Mouse (Mus musculus) liver, embryonic 16.5 days (tissue): ENCODE measurements around the gene Psenen. TPM values are rescaled to one million over a fixed set of nuclear protein-coding genes. Genes with fewer than 3 reads are reported as not detected.

Source experiments
- ATAC-seq: fragments of 200-750 bp; cut with Nextera tagmentation; 2 replicates; pipeline ENCODE4 v1.8.0; 2017; ENCODE audit warnings: low read depth, mild to moderate bottlenecking, moderate number of reproducible peaks, moderate library complexity
- H3K27ac ChIP-seq: fragments of 300-500 bp; sonication (generic); 2 replicates; pipeline ENCODE4 v1.5.1; 2014; ENCODE audit warnings: mild to moderate bottlenecking, low read length
- H3K27me3 ChIP-seq: fragments of 300-500 bp; sonication (generic); 2 replicates; pipeline ENCODE4 v1.6.1; 2014; ENCODE audit warnings: low read depth, low read length, mixed read lengths; ENCODE audit not compliant: control insufficient read depth, insufficient read depth
- H3K36me3 ChIP-seq: fragments of 300-500 bp; sonication (generic); 2 replicates; pipeline ENCODE4 v1.6.1; 2014; ENCODE audit warnings: mild to moderate bottlenecking; ENCODE audit not compliant: control insufficient read depth, insufficient read depth
- H3K4me1 ChIP-seq: fragments of 300-500 bp; sonication (generic); 2 replicates; pipeline ENCODE4 v1.6.1; 2014; ENCODE audit warnings: low read depth, low read length, mixed read lengths; ENCODE audit not compliant: control insufficient read depth
- H3K4me2 ChIP-seq: fragments of 300-500 bp; sonication (generic); 2 replicates; pipeline ENCODE4 v1.6.1; 2014; ENCODE audit warnings: low read depth, low read length, mixed read lengths
- H3K4me3 ChIP-seq: fragments of 300-500 bp; sonication (generic); 2 replicates; pipeline ENCODE4 v1.5.1; 2014; ENCODE audit warnings: low read depth, mild to moderate bottlenecking, low read length
- H3K9ac ChIP-seq: fragments of 300-500 bp; sonication (generic); 2 replicates; pipeline ENCODE4 v1.6.1; 2014; ENCODE audit warnings: low read depth, low read length
- H3K9me3 ChIP-seq: fragments of 300-500 bp; sonication (generic); replicated peaks from 2 replicates; pipeline ENCODE4 v1.6.1; 2016; ENCODE audit warnings: low read length; ENCODE audit not compliant: control insufficient read depth
- whole genome bisulfite sequencing: fragments of 180-500 bp; shearing (Covaris S2); extraction: QIAGEN DNeasy Blood & Tissue Kit; methylation state at CpG from one replicate; pipeline ENCODE4 v1.1.7; 2014; ENCODE audit not compliant: insufficient replicate concordance; 5-methylcytosine and 5-hydroxymethylcytosine counted together
- polyA plus RNA-seq: library from polyadenylated mRNA; unstranded; fragments of >200 nt; fragmentation: Nextera tagmentation; extraction: Ambion mirVana; gene quantifications from 2 replicates; pipeline ENCODE4 v1.2.1, GENCODE M21; 2015

The Psenen gene
- polyA plus RNA-seq, 1 experiment from 2014 or later = 65.0 TPM

GRCm38 (mm10) chr7:30591605-30591951, 28.2 kb upstream of the Psenen start:
- Histone ChIP-seq H3K4me3 (no peak overlapping the region), H3K9ac (no peak overlapping the region), H3K9me3 (no peaks in the 10 kb centered on the region), H3K27ac (no peak overlapping the region), H3K4me1 (peaks cover 23% of the 10 kb centered on the region), H3K4me2 (no peak overlapping the region), H3K36me3 (peaks cover 1% of the 10 kb centered on the region), H3K27me3 (no peaks in the 10 kb centered on the region)
- 79% methylated on average over 4 of the region's 4 CpGs for WGBS
- no peak for ATAC-seq

DNA sequence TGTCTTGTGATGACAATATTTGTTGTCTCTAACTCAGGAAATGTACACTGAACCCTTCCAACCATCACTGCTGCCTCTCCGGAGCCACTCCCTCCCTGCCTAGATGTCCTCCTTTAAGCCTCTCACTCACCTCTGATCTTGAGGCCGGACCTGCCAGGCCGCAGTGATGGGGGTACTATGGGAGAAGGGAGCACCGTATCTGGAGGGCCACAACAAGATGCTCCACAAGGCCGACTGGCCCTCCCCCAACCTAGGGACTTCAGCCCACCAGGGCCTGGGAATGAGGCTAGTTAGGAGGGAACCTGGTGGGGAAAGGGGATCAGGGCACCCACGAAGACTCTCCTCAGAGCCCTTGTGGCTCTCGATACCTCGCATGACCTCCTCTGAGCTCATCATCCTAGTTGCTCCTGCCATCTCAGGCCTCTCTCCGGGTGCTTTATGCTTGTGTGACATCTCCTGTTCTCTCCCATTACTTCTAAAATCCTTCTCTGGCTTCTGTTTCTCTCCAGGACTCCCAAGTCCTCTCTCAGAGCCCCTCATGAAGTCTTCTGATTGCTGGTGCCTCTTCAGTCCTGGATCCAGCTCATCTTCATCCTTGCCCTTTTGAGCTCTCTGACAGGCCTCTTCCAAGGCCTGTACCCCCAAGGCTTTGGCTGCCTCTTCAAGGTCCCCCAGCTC, 27.6 kb upstream of the Psenen start:
- no peak overlapping the region for H3K27ac ChIP-seq
- peaks cover 6% of the 10 kb centered on the region for H3K36me3 ChIP-seq
- H3K9me3 ChIP-seq = no peaks in the 10 kb centered on the region
- H3K9ac ChIP-seq = no peak overlapping the region
- no peak for ATAC-seq
- no peak overlapping the region for H3K4me2 ChIP-seq
- H3K4me1 ChIP-seq = peaks cover 24% of the 10 kb centered on the region
- no peak overlapping the region for H3K4me3 ChIP-seq
- no peaks in the 10 kb centered on the region for H3K27me3 ChIP-seq
- WGBS = 70% methylated on average over 9 of the region's 9 CpGs

GRCm38 (mm10) chr7:30589435-30590301, 26.2 kb upstream of the Psenen start:
- peak; percentile 33 for ATAC-seq
- Histone ChIP-seq H3K4me3 (peak overlapping the region; percentile 95), H3K4me1 (peaks cover 24% of the 10 kb centered on the region), H3K9ac (peak overlapping the region; percentile 99), H3K27ac (peak overlapping the region; percentile 87), H3K27me3 (no peaks in the 10 kb centered on the region), H3K36me3 (peaks cover 20% of the 10 kb centered on the region), H3K9me3 (no peaks in the 10 kb centered on the region), H3K4me2 (peak overlapping the region; percentile 93)
- 29% methylated on average over 40 of the region's 40 CpGs for WGBS

GRCm38 (mm10) chr7:30588676-30589434, 25.4 kb upstream of the Psenen start, which contains the start of gene Kmt2b:
Gene Kmt2b (minus strand): TSS chr7:30588726.
- Histone ChIP-seq H3K9me3 (no peaks in the 10 kb centered on the region), H3K4me2 (peak within 1 kb of the TSS; percentile 93), H3K4me3 (peak within 1 kb of the TSS; percentile 95), H3K4me1 (peaks cover 22% of the 10 kb centered on the region), H3K9ac (peak within 1 kb of the TSS; percentile 99), H3K36me3 (peaks cover 28% of the 10 kb centered on the region), H3K27me3 (no peaks in the 10 kb centered on the region), H3K27ac (peak within 1 kb of the TSS; percentile 87)
- ATAC-seq = peak; percentile 95
- WGBS = under 1% methylated on average over 53 of the region's 68 CpGs

DNA sequence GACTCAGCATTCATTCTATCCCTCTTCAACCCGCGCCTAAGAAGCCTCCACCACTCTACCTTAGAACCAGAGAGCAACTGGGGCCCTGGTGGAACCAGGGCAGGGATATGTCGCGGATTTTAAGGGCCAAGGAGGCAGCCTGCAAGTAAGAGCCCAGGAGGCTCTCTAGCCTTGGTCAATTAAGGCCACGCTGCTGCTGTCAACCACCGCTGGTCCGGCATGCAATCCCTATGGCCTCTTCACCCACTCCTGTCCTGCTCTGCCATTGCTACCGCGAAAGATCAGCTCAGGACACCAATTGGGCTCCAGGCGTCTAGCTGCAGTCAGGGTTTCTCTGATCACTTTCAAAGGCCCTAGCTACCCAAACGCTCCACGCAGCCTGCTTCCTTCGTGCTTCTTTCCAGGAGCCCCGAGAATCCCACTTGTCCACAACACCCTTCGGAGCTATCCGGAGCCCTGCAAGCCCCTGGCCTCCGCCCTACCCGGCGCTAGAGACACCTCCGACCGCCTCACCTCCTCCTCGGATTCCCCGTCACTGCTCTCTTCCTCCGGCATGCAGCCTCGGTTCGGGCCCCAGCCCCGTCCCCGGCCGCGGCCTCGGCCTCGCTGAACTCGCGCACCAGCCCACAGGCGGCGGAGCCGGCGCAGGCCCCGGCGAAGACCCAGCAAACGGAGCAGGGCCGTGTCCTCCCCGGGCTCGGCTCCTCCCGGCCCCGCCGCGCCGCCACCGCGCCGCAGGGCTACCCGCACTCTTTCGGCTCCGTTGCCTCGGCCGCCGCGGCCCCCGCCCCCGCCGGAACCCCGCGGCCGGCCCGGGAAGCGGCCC, 24.6 kb upstream of the Psenen start:
- WGBS = under 1% methylated on average over 54 of the region's 67 CpGs
- Histone ChIP-seq H3K9ac (peak overlapping the region; percentile 99), H3K4me1 (peaks cover 22% of the 10 kb centered on the region), H3K4me2 (peak overlapping the region; percentile 93), H3K4me3 (peak overlapping the region; percentile 95), H3K9me3 (no peaks in the 10 kb centered on the region), H3K27ac (peak overlapping the region; percentile 87), H3K36me3 (peaks cover 33% of the 10 kb centered on the region), H3K27me3 (no peaks in the 10 kb centered on the region)
- peak; percentile 11 for ATAC-seq

DNA sequence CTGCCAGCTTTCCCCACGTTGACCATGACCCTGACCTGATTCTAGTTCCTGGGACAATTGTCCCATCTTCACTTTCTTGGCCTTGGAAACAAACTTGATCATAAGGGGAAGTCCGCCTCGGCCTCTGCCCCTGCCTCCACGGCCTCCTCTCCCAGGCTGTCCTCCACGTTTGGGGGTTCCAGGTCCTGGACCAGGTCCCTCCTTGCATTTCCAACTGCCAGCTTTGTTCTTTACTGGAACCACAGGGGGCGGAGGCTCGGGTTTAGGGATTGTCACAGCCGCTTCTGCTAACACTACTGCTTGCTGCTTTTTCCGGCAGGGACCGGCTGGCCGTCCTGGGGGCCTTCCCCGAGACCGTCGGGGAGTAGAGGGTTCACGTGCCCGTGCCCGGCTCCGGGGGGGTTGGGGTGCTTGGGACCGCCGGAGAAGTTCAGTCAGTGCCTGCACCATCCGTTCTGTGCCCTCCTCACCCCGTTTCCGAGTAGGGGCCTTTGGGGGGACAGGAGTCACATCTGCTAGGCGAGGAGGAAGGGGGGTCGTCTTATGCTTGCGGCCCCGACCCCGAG, 23.1 kb upstream of the Psenen start:
- Histone ChIP-seq H3K9me3 (no peaks in the 10 kb centered on the region), H3K27me3 (no peaks in the 10 kb centered on the region), H3K27ac (no peak overlapping the region), H3K4me2 (peak overlapping the region; percentile 93; the same call in 1 of the 2 replicates), H3K36me3 (peaks cover 41% of the 10 kb centered on the region), H3K4me3 (no peak overlapping the region), H3K4me1 (peaks cover 22% of the 10 kb centered on the region), H3K9ac (no peak overlapping the region; the same call in 1 of the 2 replicates)
- 88% methylated on average over 28 of the region's 28 CpGs for WGBS
- no peak for ATAC-seq

DNA sequence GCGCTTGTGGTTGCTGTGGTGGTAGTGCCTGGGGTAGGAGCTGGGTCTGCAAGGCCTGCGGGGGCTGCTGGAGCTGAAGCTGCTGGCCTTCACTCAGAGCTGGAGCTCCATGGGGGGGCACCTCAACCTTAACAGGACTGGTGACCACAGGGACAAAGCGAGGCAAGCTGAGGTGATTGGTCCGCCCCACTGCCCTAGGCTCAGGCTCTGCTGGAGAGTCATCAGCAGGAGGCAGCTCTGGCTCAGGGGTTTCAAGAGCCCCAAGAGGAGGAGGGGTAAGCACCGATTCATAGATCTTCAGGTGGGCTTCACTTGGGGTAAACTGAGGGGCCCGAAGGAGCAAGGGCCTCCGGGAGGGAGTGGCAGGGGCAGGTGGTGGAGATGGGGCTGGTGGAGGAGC, 21.7 kb upstream of the Psenen start:
- peaks cover 49% of the 10 kb centered on the region for H3K36me3 ChIP-seq
- no peak for ATAC-seq
- peaks cover 22% of the 10 kb centered on the region for H3K4me1 ChIP-seq
- no peak overlapping the region for H3K9ac ChIP-seq
- no peaks in the 10 kb centered on the region for H3K27me3 ChIP-seq
- no peak overlapping the region for H3K4me2 ChIP-seq
- H3K9me3 ChIP-seq = no peaks in the 10 kb centered on the region
- no peak overlapping the region for H3K27ac ChIP-seq
- whole genome bisulfite sequencing = 88% methylated on average over 7 of the region's 7 CpGs
- H3K4me3 ChIP-seq = no peak overlapping the region

- peaks cover 14% of the 10 kb centered on the region for H3K4me1 ChIP-seq
- no peak overlapping the region for H3K9ac ChIP-seq
- peaks cover 58% of the 10 kb centered on the region for H3K36me3 ChIP-seq
- no peaks in the 10 kb centered on the region for H3K9me3 ChIP-seq
- no peak overlapping the region for H3K27ac ChIP-seq
- no peak overlapping the region for H3K4me2 ChIP-seq
- ATAC-seq = no peak
- no peak overlapping the region for H3K4me3 ChIP-seq
- no peaks in the 10 kb centered on the region for H3K27me3 ChIP-seq
- 86% methylated on average over 10 of the region's 10 CpGs for WGBS
These were observed 20.9 kb upstream of the Psenen start for GRCm38 (mm10) chr7:30584339-30584738.
